Mouse (Mus musculus) cerebellum, postnatal 25 days (tissue): Measurements from ENCODE around the gene Ercc2.
A peak's percentile ranks its signal among the peaks of the same experiment; 100 is the strongest.

Source experiments
- DNase-seq, 2 experiments: peaks; one replicate each; pipeline ENCODE4 v3.0.0; 2021; ENCODE audit warnings: mixed read lengths in 2 of 2

Gene Ercc2

GRCm38 (mm10) chr7:19381377-19382165 lies at the start of gene Ercc2:
Gene Ercc2, plus strand, starts transcription at chr7:19382010.
- DNase-seq: peak; percentile 99

GRCm38 (mm10) chr7:19332709-19333352 lies 49.0 kb upstream of the Ercc2 start:
- peak; percentile 85 to 88 for DNase-seq

- no peak for DNase-seq
Observed at GRCm38 (mm10) chr7:19335583-19335982, 46.2 kb upstream of the Ercc2 start.

GRCm38 (mm10) chr7:19337122-19337521 lies 44.7 kb upstream of the Ercc2 start:
- DNase-seq: no peak

- no peak for DNase-seq
Observed at GRCm38 (mm10) chr7:19338060-19338459, 43.8 kb upstream of the Ercc2 start.

GRCm38 (mm10) chr7:19338596-19338995 lies 43.2 kb upstream of the Ercc2 start:
- no peak for DNase-seq

- DNase-seq: no peak
Observed at GRCm38 (mm10) chr7:19341250-19341649, 40.6 kb upstream of the Ercc2 start.

GRCm38 (mm10) chr7:19341761-19342409 lies 39.9 kb upstream of the Ercc2 start:
- DNase-seq: peak; percentile 63 to 70

GRCm38 (mm10) chr7:19342481-19343027 lies 39.3 kb upstream of the Ercc2 start:
- peak; percentile 95 to 97 for DNase-seq

GRCm38 (mm10) chr7:19343210-19343808 lies 38.5 kb upstream of the Ercc2 start:
- DNase-seq: peak; percentile 83 to 88

GRCm38 (mm10) chr7:19344237-19344847 lies 37.5 kb upstream of the Ercc2 start, which contains the start of gene Ercc1:
Gene Ercc1, plus strand, starts transcription at chr7:19344778.
- peak in 1 of 2 experiments; percentile 54 for DNase-seq

GRCm38 (mm10) chr7:19344938-19345471 lies 36.8 kb upstream of the Ercc2 start:
- DNase-seq: peak; percentile 98 to 99

- DNase-seq: no peak
Observed at GRCm38 (mm10) chr7:19349188-19349915, 32.5 kb upstream of the Ercc2 start.

- no peak for DNase-seq
Observed at GRCm38 (mm10) chr7:19350221-19350620, 31.6 kb upstream of the Ercc2 start.

GRCm38 (mm10) chr7:19354991-19355390 lies 26.8 kb upstream of the Ercc2 start:
- DNase-seq: no peak

- no peak for DNase-seq
Observed at GRCm38 (mm10) chr7:19356311-19356710, 25.5 kb upstream of the Ercc2 start.

GRCm38 (mm10) chr7:19357381-19358375 lies 24.1 kb upstream of the Ercc2 start:
- DNase-seq: no peak

GRCm38 (mm10) chr7:19358634-19359033 lies 23.2 kb upstream of the Ercc2 start:
- peak in 1 of 2 experiments; percentile 17 for DNase-seq

GRCm38 (mm10) chr7:19359299-19359891 lies 22.4 kb upstream of the Ercc2 start, which contains the start of the genes Cd3eap and Ppp1r13l:
Gene Cd3eap, minus strand, starts transcription at chr7:19359483.
Gene Ppp1r13l, plus strand, starts transcription at chr7:19359749.
- DNase-seq: peak; percentile 91 to 92
